Mouse (Mus musculus) brain, embryonic 14.5 days (tissue): ENCODE measurements around the gene Rps6ka1.

Experiments used
- CTCF ChIP-seq: fragments of 200-500 bp; IDR thresholded peaks from 2 replicates; pipeline ENCODE4 v1.5.1; 2012; ENCODE audit warnings: inconsistent platforms, mild to moderate bottlenecking, moderate library complexity, borderline replicate concordance; ENCODE audit not compliant: insufficient read depth, insufficient read length; ENCODE audit errors: extremely low read depth
- POLR2A ChIP-seq: fragments of 200-500 bp; IDR thresholded peaks from 2 replicates; pipeline ENCODE4 v1.6.1; 2012; ENCODE audit warnings: mild to moderate bottlenecking, inconsistent platforms, borderline replicate concordance; ENCODE audit not compliant: poor library complexity, insufficient read depth, insufficient read length, severe bottlenecking; ENCODE audit errors: extremely low read depth

DNA sequence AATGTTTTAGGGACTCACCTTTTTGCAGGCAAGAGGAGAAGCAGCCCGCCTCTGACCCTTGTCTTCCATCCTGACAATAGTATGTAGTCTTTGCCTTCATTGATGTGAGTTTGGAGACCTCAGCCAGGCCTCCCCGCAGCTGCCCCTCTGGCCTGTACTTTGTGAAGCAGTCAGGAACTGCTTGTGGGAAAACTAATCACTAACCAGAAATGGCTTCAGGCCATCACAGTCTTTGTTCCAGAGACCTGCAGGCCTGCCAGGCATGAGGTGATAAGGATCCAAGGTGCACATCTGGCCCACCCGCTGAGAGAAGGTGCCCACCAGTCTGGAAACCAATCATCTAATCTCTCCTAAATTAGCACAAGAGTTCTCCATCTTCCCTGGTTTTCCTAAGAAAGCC is 44.2 kb upstream of the Rps6ka1 start:
- TF ChIP-seq CTCF (no peak), POLR2A (no peak)
